Mouse (Mus musculus): ENCODE measurements at regions not wholly inside any gene's neighbourhood (a gene's known extent, or its start where the extent isn't known, plus 50 kb on each side); places are given as distances from the start of the nearest gene placed in this dataset.
"Not testable (repeated sequence)": the region's sequence is repeated elsewhere in the genome, so short reads cannot be mapped to it uniquely, and the experiment has no call there.

- DNase-seq, result no peak
These were observed 694.9 kb upstream of the Map3k7 start for GRCm38 (mm10) chr4:31268825-31269495.

GRCm38 (mm10) chr4:31274131-31274530, 689.8 kb upstream of the Map3k7 start:
- DNase-seq, result no peak

DNA sequence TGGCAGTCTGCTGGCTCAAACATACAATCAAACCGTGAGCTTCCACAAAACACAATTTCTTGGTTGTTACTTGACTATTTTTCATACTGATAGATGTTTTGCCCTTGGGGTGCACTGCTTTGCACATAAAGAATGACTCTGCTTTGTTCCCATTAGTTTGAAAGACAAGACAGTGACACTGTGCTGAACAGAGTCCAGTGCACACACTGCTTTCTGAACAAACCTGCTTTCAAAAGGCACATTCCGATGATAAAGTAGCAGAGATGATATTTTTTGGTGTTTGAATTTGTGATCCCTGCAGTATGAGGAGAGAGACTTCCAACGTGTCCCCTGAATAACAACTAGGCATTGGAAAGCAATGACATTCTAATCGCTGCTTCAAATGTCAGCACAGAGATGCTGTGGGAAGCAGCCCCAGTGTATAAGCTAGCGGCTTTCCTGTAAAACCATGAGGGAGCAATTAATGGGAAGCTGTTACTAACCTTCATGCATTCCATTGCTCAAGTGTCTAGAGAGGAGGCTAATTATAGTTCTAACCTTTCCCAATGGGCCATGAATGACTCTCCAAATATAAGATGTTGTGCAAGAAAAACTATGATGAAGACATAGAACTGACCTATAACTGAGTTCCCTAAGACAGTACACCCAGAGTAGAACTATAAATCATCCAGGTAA, 673.5 kb upstream of the Map3k7 start:
- DNase-seq, result no peak

DNA sequence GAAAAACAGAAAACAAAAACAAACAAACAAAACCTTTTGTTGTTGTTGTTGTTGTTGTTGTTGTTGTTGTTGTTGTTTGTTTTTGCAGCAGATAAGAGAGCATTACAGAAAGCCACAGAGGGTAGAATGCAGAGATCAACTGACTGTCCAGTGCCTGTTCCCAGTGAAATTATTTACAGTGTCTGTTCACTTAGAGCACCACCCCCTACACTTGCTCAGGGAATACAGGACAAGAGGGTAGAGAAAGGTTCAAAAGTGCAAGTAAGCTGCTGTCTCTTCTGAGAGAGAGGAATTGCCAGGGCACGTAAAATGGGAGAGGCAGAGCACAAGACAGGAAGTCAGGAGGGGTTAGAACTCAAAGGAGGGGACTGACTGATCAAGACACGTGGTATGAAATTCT, 670.1 kb upstream of the Map3k7 start:
- peak in 1 of 2 experiments; percentile 3 for DNase-seq

DNA sequence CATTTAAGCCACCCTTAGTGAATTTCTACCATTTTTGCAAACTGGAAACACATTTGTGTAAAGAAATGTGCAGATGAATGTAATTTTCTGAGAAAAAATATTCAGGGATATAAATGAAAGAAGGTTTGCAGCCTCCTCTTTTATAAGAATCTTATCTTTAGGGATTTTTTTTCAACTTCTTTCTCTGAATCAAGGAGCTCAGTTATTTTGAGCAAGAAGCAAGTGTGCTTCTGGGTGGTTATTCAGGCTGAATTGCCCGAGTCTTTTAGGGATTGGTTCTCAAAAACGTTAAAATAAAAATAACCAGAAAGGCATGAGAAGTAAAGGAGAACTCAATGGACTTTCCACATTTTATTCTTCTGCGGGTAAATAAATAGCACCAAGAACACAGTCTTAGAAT, 666.0 kb upstream of the Map3k7 start:
- no peak for DNase-seq

GRCm38 (mm10) chr4:31319269-31319668, 644.6 kb upstream of the Map3k7 start:
- no peak for DNase-seq

DNA sequence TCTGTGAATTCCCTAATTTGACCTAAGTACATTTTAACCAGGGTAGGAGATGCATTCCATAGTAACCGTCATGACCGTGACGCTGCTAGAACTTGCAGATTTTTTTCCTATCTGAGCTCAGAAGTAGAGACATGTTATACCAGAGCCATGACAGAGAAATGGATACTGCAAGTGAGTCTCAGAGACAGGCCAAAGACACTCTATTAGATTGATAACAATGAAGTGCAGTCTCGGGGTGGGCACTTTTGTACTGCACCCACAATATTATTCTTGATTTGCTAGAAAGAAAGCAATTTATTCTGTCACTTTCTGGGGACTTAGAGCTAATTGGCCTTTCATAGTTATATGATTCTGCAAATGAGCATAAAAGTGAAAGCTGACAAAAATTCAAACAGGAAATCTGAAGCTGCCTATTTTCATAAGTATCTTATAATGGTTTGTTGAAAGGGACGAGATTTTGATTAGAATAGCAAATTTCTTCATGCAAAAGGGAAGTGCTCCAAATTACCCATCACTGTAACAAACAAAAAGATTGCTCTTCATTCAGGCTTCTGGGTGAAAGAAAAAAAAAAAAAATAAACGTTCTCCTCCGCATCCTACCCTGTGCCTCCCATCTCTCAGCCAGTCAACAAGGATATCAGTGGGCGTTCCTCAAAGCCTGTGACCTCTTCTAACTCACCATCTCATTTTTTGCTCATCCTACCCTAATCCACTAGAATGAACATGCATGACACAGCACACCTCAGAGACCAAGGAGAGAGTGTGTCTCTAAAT, 643.0 kb upstream of the Map3k7 start:
- DNase-seq, result no peak

DNA sequence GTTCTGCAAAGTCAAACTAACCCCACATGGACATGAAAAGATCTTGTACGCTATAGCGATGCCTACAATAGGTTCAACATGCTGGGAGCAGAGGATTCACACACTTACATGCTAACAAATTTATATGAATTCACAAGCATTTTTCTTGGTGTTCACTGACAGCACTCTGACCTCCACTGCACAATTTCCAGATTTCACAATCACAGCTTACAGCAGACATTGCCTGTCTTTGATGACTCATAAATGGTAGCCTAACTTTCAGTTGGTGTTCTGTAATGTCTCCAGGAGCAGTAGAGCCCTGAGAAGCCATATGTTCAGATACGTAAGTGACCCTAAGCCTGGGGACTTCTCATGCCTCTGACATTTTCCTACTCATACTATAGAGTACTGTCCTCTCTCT, 640.1 kb upstream of the Map3k7 start:
- no peak for DNase-seq

GRCm38 (mm10) chr4:31328798-31329197, 635.1 kb upstream of the Map3k7 start:
- no peak for DNase-seq

GRCm38 (mm10) chr4:31331053-31331452, 632.8 kb upstream of the Map3k7 start:
- no peak for DNase-seq

DNA sequence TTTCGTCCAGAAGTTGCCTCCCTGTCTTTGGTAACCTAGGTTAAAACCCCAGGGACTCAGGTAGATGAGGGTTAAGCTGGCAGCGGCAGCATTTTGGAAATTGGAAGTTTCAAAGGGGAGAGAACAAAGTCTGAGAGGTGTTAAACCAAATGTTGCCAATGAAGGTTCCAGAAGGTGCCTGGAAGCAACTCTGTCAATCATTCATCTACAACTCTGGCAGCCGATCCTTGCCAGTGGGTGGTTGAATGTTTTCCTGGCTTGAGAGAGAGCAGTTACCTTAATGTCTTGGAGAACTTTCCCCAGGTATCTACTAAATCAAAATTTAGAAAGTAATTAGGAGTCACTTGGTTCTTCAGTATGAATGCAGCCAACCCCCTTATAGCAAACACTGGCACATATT, 628.2 kb upstream of the Map3k7 start:
- peak; percentile 50 to 53 for DNase-seq

DNA sequence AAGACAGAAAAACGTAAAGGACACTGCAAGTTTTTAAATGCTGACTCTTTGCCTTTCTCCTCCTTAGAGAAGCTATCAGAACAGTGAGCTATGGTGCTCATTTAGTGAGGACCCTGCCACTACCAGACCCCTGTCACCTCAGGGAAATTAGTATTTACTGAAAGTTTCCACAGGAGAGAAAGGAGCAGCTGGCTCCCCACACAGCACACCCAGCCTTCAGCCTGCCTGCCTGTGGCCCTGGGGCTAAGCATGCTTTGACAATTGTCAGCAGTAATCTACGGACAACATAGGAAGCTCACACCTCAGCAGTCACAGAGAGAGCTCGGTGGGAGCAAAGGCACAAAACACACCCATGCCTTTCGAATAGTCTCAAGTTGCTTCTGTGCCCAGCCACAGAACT, 625.9 kb upstream of the Map3k7 start:
- no peak for DNase-seq

DNA sequence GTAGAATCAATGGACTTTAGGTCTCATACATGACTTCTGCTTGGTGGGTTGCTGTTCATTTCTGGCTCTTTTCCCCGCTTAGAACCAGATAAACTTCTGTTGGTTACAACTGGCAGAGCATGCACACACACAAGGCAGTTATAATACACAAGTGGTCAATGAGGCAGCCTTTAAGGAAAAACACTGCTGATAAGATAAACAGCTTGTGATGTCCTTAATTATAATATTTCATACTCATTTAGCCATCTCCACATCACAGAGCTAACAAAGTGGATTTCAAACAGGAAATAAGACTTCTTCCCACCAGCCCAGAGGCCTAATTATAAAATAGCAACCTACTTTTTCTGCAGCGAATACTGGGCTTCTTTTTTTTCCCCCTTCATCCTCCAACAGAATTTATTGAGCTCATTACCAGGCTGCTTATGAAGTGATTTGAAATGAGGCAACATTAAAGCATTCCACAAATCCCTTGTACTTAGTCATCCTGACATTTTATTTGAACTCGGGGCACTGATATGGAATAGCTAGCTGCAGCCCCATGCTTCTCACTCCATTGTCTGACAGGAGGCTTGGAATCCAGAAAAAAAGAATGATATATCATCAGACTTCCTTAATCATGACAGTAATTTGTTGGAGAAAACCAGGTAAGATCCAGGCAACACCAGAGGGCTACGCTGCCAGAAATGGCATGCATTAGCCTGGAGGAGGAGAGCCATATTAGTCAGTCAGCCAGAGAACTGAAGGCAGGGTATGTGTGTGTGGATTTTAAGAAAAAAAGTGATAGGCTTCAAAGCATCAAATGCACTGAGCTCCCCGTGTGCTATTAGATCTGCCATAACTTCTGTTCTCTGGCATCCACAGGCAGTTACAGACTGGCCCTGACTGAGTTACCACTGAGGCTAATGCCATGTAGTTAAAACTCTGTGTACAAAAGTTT, 620.3 kb upstream of the Map3k7 start:
- no peak for DNase-seq

GRCm38 (mm10) chr4:31354046-31354445, 609.9 kb upstream of the Map3k7 start:
- not testable (repeated sequence) for DNase-seq

GRCm38 (mm10) chr4:31354953-31355352, 608.9 kb upstream of the Map3k7 start:
- DNase-seq, result no peak

GRCm38 (mm10) chr4:31366172-31366571, 597.7 kb upstream of the Map3k7 start:
- no peak for DNase-seq

GRCm38 (mm10) chr4:31367031-31367430, 596.9 kb upstream of the Map3k7 start:
- no peak for DNase-seq

GRCm38 (mm10) chr4:31370062-31370461, 593.8 kb upstream of the Map3k7 start:
- no peak for DNase-seq

GRCm38 (mm10) chr4:31381069-31381969, 582.6 kb upstream of the Map3k7 start:
- no peak for DNase-seq

DNA sequence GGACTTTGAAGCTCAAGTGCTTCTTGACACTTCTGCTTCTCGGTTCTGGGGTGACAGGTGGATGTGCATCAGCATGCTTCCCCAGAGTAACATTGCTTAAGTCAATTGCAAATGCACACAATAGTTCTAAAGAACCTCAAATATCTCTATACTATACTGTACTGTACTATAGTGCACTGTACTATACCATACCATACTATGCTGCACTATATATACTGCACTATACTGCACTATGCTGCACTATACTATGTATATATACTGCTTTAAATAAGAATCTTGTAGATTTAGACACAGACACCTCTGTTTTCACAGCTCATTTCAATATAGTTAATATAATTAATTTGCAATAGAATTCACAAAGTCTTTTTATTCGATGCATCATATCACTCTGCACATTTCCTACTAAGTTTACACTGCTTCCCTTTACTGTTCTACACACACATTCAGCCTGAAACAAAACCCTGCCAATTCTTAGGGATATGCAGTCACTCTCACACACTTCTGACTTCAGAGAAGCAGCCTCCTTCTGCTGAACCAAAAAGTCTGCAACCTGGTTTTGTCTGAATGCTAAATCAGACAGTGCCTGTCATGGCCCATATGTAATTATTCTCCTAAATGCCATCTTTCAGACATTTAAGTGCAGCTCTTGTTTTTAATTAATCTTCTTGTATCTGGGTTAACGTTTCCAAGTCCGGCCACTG, 570.8 kb upstream of the Map3k7 start:
- no peak for DNase-seq

DNA sequence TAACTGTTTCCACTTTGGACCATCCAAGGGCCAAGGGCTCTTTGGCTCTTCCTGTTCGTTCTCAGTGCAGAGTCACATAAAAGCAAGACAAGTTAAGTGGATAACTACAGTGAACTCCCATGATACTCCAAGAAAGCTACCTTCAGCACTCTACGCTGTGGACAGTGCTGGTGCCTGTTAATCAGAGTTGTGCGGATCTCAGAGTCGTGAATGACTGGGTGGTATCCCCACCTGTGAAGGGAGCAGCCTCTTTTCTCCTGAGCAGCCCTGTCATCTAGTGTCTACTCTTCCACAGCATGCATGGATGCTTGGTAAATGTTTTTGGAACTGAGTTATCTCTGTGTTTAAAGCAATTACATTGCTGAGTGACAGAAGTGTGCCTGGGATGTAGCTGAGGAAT, 568.4 kb upstream of the Map3k7 start:
- DNase-seq, result no peak
